In genomic region chr4:149048625-149049228, GRCm38 (mm10) we compare ENCODE assay signal across 9 mouse cellular contexts. TPM values are rescaled to one million over a fixed set of nuclear protein-coding genes. Genes with fewer than 3 reads are reported as not detected.
A peak's percentile ranks its signal among the peaks of the same experiment; 100 is the strongest.
DNase-seq lines count a peak whose midpoint lies in the region; ATAC-seq and TF ChIP-seq lines count a peak whose summit lies in the region.
"Had no signal": no experiment of that assay in that cellular context is flagged by ENCODE, and none has a peak within 500 bp of the region (broad histone marks: within the 10 kb centered on the region; RNA-seq: fewer than 3 reads in every experiment).

No protein-coding gene starts in this region.

- 0 out of 2 replicates have a peak overlapping the region, but pooled peaks have one; percentile 55 for H3K27ac ChIP-seq in midbrain, embryonic 10.5 days (replicated peaks)
- H3K27ac ChIP-seq in midbrain, postnatal 0 days (ENCODE audit: low read depth, low read length) = no peak overlapping the region
- H3K27ac ChIP-seq in kidney, postnatal 0 days = peak overlapping the region; percentile 87
- no peak overlapping the region for H3K27ac ChIP-seq in left cerebral cortex, adult 2 months

- H3K27me3 ChIP-seq in midbrain, embryonic 10.5 days (ENCODE audit: low read depth, poor library complexity, severe bottlenecking) = peaks cover 79% of the 10 kb centered on the region
- no peaks in the 10 kb centered on the region for H3K27me3 ChIP-seq in midbrain, postnatal 0 days (ENCODE audit: insufficient read depth, low read length)
- H3K27me3 ChIP-seq in kidney, postnatal 0 days (ENCODE audit: insufficient read depth, low read length) = no peaks in the 10 kb centered on the region
- H3K27me3 ChIP-seq: Patski had no signal

- intact Hi-C loops in left cerebral cortex, adult 2 months (cut with DNase I) = no loop called here

- no peaks in the 10 kb centered on the region for H3K36me3 ChIP-seq in midbrain, embryonic 10.5 days
- no peaks in the 10 kb centered on the region for H3K36me3 ChIP-seq in midbrain, postnatal 0 days (ENCODE audit: insufficient read depth, low read length)
- no peaks in the 10 kb centered on the region for H3K36me3 ChIP-seq in kidney, postnatal 0 days (ENCODE audit: insufficient read depth, low read length)

- DNase-seq in midbrain, embryonic 10.5 days (ENCODE audit: low spot score) = peak; percentile 45
- no peak for DNase-seq in midbrain, postnatal 0 days (ENCODE audit: low spot score)
- DNase-seq in heart, adult 8-10 months (ENCODE audit: low spot score) = peak; percentile 28
- peak; percentile 51 for DNase-seq in kidney, postnatal 0 days (ENCODE audit: low spot score)
- peak; percentile 47 for DNase-seq in mesoderm, embryonic 11.5 days (ENCODE audit: low read depth, low spot score)
- no peak for DNase-seq in left cerebral cortex, adult 2 months (ENCODE audit: extremely low spot score in 1 of 2, low spot score in 2 of 2)
- no peak for DNase-seq in frontal cortex, postnatal 14 days (ENCODE audit: low spot score in 2 of 2)

- H3K4me2 ChIP-seq in midbrain, postnatal 0 days (ENCODE audit: low read depth, low read length, poor library complexity, severe bottlenecking) = no peak overlapping the region
- peak overlapping the region; percentile 30 for H3K4me2 ChIP-seq in kidney, postnatal 0 days (ENCODE audit: low read length)

- no peak overlapping the region for H3K9ac ChIP-seq in midbrain, postnatal 0 days (replicated peaks; ENCODE audit: low read length, poor library complexity, severe bottlenecking)
- no peak overlapping the region for H3K9ac ChIP-seq in kidney, postnatal 0 days (ENCODE audit: low read depth, low read length)

- WGBS in midbrain, embryonic 10.5 days = 32% methylated on average over 10 of the region's 10 CpGs
- 31% methylated on average over 10 of the region's 10 CpGs for WGBS in midbrain, postnatal 0 days
- WGBS in kidney, postnatal 0 days = 27% methylated on average over 10 of the region's 10 CpGs

- no peak for TF ChIP-seq CTCF in midbrain, postnatal 0 days (IDR thresholded peaks at IDR 0.05)
- no peak for TF ChIP-seq CTCF in kidney, postnatal 0 days (IDR thresholded peaks at IDR 0.05; ENCODE audit: low read depth)
- TF ChIP-seq CTCF in left cerebral cortex, adult 2 months (IDR thresholded peaks at IDR 0.05) = no peak

- no peak for ATAC-seq in midbrain, postnatal 0 days (ENCODE audit: low FRiP score)
- no peak; the same call in 1 of the 2 replicates for ATAC-seq in kidney, postnatal 0 days (replicated peaks; ENCODE audit: low FRiP score, low read depth)
- ATAC-seq in cerebellum, adult (ENCODE audit: insufficient number of reproducible peaks, low FRiP score, low TSS enrichment) = no peak

- H3K4me1 ChIP-seq in midbrain, embryonic 10.5 days = peaks cover 51% of the 10 kb centered on the region
- H3K4me1 ChIP-seq in midbrain, postnatal 0 days (ENCODE audit: insufficient read depth, low read length) = peaks cover 10% of the 10 kb centered on the region
- peaks cover 29% of the 10 kb centered on the region for H3K4me1 ChIP-seq in kidney, postnatal 0 days (replicated peaks; ENCODE audit: insufficient read depth, low read length)

- no peaks in the 10 kb centered on the region for H3K9me3 ChIP-seq in midbrain, embryonic 10.5 days (replicated peaks)
- H3K9me3 ChIP-seq in midbrain, postnatal 0 days (ENCODE audit: low read length) = no peaks in the 10 kb centered on the region
- H3K9me3 ChIP-seq in kidney, postnatal 0 days (replicated peaks; ENCODE audit: low read length) = no peaks in the 10 kb centered on the region

- peak overlapping the region; percentile 19; the same call in 1 of the 2 replicates for H3K4me3 ChIP-seq in midbrain, embryonic 10.5 days
- no peak overlapping the region for H3K4me3 ChIP-seq in midbrain, postnatal 0 days (ENCODE audit: low read depth, low read length)
- H3K4me3 ChIP-seq in kidney, postnatal 0 days (replicated peaks; ENCODE audit: low read depth, low read length) = no peak overlapping the region
- H3K4me3 ChIP-seq in left cerebral cortex, adult 2 months = no peak overlapping the region

RNA-seq across cellular contexts. Expression of gene Pex14, which starts 50.9 kb away (rescaled TPM):
- polyA plus RNA-seq in midbrain, embryonic 10.5 days (2016; fragmentation: Nextera tagmentation; extraction: Ambion mirVana) = 56.6 and 57.3 TPM in 2 replicates
- total RNA-seq in midbrain, postnatal 0 days (2014; rRNA removed) = 74.0 and 75.5 TPM in 2 replicates
- polyA plus RNA-seq in midbrain, postnatal 0 days (2015; fragmentation: Nextera tagmentation; extraction: Ambion mirVana) = 62.5 and 67.2 TPM in 2 replicates
- total RNA-seq in heart, adult 8-10 months (2022) = 10 to 100 TPM; 22.9 to 27.2 (median 24.1) TPM
- 55.6 and 61.6 TPM in 2 replicates for polyA plus RNA-seq in kidney, postnatal 0 days (2015; fragmentation: Nextera tagmentation; extraction: Ambion mirVana)
- 10 to 100 TPM; 49.3 to 50.4 TPM for total RNA-seq in left cerebral cortex, adult 2 months (2021)

RNA-seq across cellular contexts. Expression of gene Dffa, which starts 55.2 kb away (rescaled TPM):
- 32.4 and 34.4 TPM in 2 replicates for polyA plus RNA-seq in midbrain, embryonic 10.5 days (2016; fragmentation: Nextera tagmentation; extraction: Ambion mirVana)
- 10.5 and 14.6 TPM in 2 replicates for total RNA-seq in midbrain, postnatal 0 days (2014; rRNA removed)
- 21.6 and 23.3 TPM in 2 replicates for polyA plus RNA-seq in midbrain, postnatal 0 days (2015; fragmentation: Nextera tagmentation; extraction: Ambion mirVana)
- total RNA-seq in heart, adult 8-10 months (2022) = 10 to 100 TPM; 41.3 to 52.2 (median 46.7) TPM
- polyA plus RNA-seq in kidney, postnatal 0 days (2015; fragmentation: Nextera tagmentation; extraction: Ambion mirVana) = 30.3 and 32.9 TPM in 2 replicates
- total RNA-seq in left cerebral cortex, adult 2 months (2021) = 10 to 100 TPM; 62.2 to 69.7 TPM

Comparison
In these comparisons a context has a peak if more than half of its experiments do, and no peak if none do; other contexts are left out.
1. DNase-seq: peak in midbrain, embryonic 10.5 days (single experiment), heart, adult 8-10 months (single experiment), kidney, postnatal 0 days (single experiment) and mesoderm, embryonic 11.5 days (single experiment); none in midbrain, postnatal 0 days (single experiment), left cerebral cortex, adult 2 months (0 of 2) and frontal cortex, postnatal 14 days (0 of 2).
2. H3K27ac ChIP-seq: peak in midbrain, embryonic 10.5 days (single experiment) and kidney, postnatal 0 days (single experiment); none in midbrain, postnatal 0 days (single experiment) and left cerebral cortex, adult 2 months (single experiment).